Mouse (Mus musculus) cerebellum, postnatal 25 days (tissue): ENCODE measurements around the gene Gm45623.
A peak's percentile ranks its signal among the peaks of the same experiment; 100 is the strongest.

Experiments used
- DNase-seq, 2 experiments: peaks; one replicate each; pipeline ENCODE4 v3.0.0; 2021; ENCODE audit warnings: mixed read lengths in 2 of 2

Gene Gm45623

GRCm38 (mm10) chr13:56753192-56753951 lies at the start of gene Gm45623:
Gene Gm45623 (minus strand): TSS chr13:56753827.
- DNase-seq, result peak in 1 of 2 experiments; percentile 28

GRCm38 (mm10) chr13:56797459-56797858 lies 43.8 kb upstream of the Gm45623 start:
- no peak for DNase-seq

- no peak for DNase-seq
Observed at GRCm38 (mm10) chr13:56795501-56795900, 41.9 kb upstream of the Gm45623 start.

GRCm38 (mm10) chr13:56794441-56794840 lies 40.8 kb upstream of the Gm45623 start:
- DNase-seq, result no peak

GRCm38 (mm10) chr13:56792844-56793243 lies 39.2 kb upstream of the Gm45623 start:
- no peak for DNase-seq

- no peak for DNase-seq
Observed at GRCm38 (mm10) chr13:56790683-56791082, 37.1 kb upstream of the Gm45623 start.

- DNase-seq, result no peak
Observed at GRCm38 (mm10) chr13:56782621-56783020, 29.0 kb upstream of the Gm45623 start.

GRCm38 (mm10) chr13:56781697-56782096 lies 28.1 kb upstream of the Gm45623 start:
- DNase-seq, result no peak

- DNase-seq, result no peak
Observed at GRCm38 (mm10) chr13:56780746-56781469, 27.3 kb upstream of the Gm45623 start.

GRCm38 (mm10) chr13:56774304-56774703 lies 20.7 kb upstream of the Gm45623 start:
- DNase-seq, result no peak

- no peak for DNase-seq
Observed at GRCm38 (mm10) chr13:56773262-56773870, 19.7 kb upstream of the Gm45623 start.

- DNase-seq, result no peak
Observed at GRCm38 (mm10) chr13:56772592-56772991, 19.0 kb upstream of the Gm45623 start.

GRCm38 (mm10) chr13:56770786-56771185 lies 17.2 kb upstream of the Gm45623 start:
- no peak for DNase-seq

- no peak for DNase-seq
Observed at GRCm38 (mm10) chr13:56770136-56770578, 16.5 kb upstream of the Gm45623 start.

- DNase-seq, result no peak
Observed at GRCm38 (mm10) chr13:56769431-56769830, 15.8 kb upstream of the Gm45623 start.

GRCm38 (mm10) chr13:56766211-56766610 lies 12.6 kb upstream of the Gm45623 start:
- DNase-seq, result no peak

- DNase-seq, result no peak
Observed at GRCm38 (mm10) chr13:56765284-56766032, 11.8 kb upstream of the Gm45623 start.

GRCm38 (mm10) chr13:56762446-56763229 lies 9.0 kb upstream of the Gm45623 start:
- no peak for DNase-seq

GRCm38 (mm10) chr13:56758492-56758891 lies 4.9 kb upstream of the Gm45623 start:
- peak; percentile 76 to 86 for DNase-seq

GRCm38 (mm10) chr13:56757201-56757600 lies 3.6 kb upstream of the Gm45623 start:
- DNase-seq, result no peak

- DNase-seq, result no peak
Observed at GRCm38 (mm10) chr13:56755871-56756270, 2.2 kb upstream of the Gm45623 start.
